Mouse (Mus musculus) midbrain, embryonic 13.5 days (tissue): ENCODE data around the gene Mta3. TPM values are rescaled to one million over a fixed set of nuclear protein-coding genes. Genes with fewer than 3 reads are reported as not detected.

Experiments
- ATAC-seq: fragments of 200-750 bp; cut with Nextera tagmentation; 2 replicates; pipeline ENCODE4 v1.8.0; 2017; ENCODE audit warnings: mild to moderate bottlenecking, moderate TSS enrichment, moderate library complexity
- H3K27ac ChIP-seq: fragments of 300-500 bp; sonication (generic); 2 replicates; pipeline ENCODE4 v1.5.1; 2015; ENCODE audit warnings: inconsistent platforms, mild to moderate bottlenecking, moderate library complexity
- H3K27me3 ChIP-seq: fragments of 300-500 bp; sonication (generic); 2 replicates; pipeline ENCODE4 v1.6.1; 2015; ENCODE audit warnings: mild to moderate bottlenecking, inconsistent platforms
- H3K36me3 ChIP-seq: fragments of 300-500 bp; sonication (generic); 2 replicates; pipeline ENCODE4 v1.6.1; 2015; ENCODE audit warnings: mild to moderate bottlenecking, inconsistent platforms
- H3K4me1 ChIP-seq: fragments of 300-500 bp; sonication (generic); replicated peaks from 2 replicates; pipeline ENCODE4 v1.6.1; 2015; ENCODE audit warnings: inconsistent platforms
- H3K4me2 ChIP-seq: fragments of 300-500 bp; sonication (generic); replicated peaks from 2 replicates; pipeline ENCODE4 v1.6.1; 2015; ENCODE audit warnings: moderate library complexity, mild to moderate bottlenecking, inconsistent platforms
- H3K4me3 ChIP-seq: fragments of 300-500 bp; sonication (generic); replicated peaks from 2 replicates; pipeline ENCODE4 v1.5.1; 2015; ENCODE audit warnings: mild to moderate bottlenecking, inconsistent platforms
- H3K9ac ChIP-seq: fragments of 300-500 bp; sonication (generic); replicated peaks from 2 replicates; pipeline ENCODE4 v1.6.1; 2015; ENCODE audit warnings: mild to moderate bottlenecking, inconsistent platforms
- H3K9me3 ChIP-seq: fragments of 300-500 bp; sonication (generic); 2 replicates; pipeline ENCODE4 v1.6.1; 2016; ENCODE audit warnings: mild to moderate bottlenecking, inconsistent platforms
- WGBS: fragments of 180-500 bp; shearing (Covaris S2); methylation state at CpG from one replicate; pipeline ENCODE4 v1.1.7; 2015; 5-methylcytosine and 5-hydroxymethylcytosine counted together
- polyA plus RNA-seq: library from polyadenylated mRNA; unstranded; fragments of >200 nt; fragmentation: Nextera tagmentation; extraction: Ambion mirVana; gene quantifications from 2 replicates; pipeline ENCODE4 v1.2.1, GENCODE M21; 2015

The Mta3 gene
- polyA plus RNA-seq = 26.6 and 28.4 TPM in 2 replicates

DNA sequence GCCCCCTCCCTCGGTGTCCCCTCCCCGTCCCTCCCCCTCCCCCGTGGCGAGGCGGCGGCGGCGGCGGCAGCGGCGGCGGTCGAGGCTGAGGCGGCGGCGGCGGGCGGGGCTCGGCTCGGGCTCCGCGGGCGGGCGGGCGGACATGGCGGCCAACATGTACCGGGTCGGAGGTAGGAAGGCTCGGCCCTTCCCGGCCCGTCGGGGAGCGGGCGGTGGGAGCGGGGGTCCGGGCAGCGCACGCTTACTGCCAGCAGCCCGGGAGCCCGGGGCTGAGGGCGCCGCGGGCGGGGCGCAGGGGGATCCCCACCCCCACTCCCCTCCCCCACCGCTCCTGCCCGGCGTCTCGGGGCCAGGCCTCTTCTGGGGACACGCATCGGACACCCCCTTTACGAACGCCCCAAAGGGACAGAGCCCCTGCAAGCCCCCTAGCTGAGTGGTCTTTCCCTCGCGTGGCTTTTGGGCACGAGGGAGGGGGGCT lies at the start of gene Mta3:
Gene Mta3 (plus strand): TSS at position 48 of the 478 bp plus-strand sequence.
- Histone ChIP-seq H3K4me1 (peaks cover 24% of the 10 kb centered on the region), H3K9ac (peak within 1 kb of the TSS; percentile 90), H3K9me3 (no peaks in the 10 kb centered on the region), H3K4me2 (peak within 1 kb of the TSS; percentile 91), H3K27me3 (no peaks in the 10 kb centered on the region), H3K4me3 (peak within 1 kb of the TSS; percentile 75), H3K27ac (peak within 1 kb of the TSS; percentile 88), H3K36me3 (no peaks in the 10 kb centered on the region)
- WGBS = 2% methylated on average over 31 of the region's 56 CpGs
- ATAC-seq = peak; percentile 81

DNA sequence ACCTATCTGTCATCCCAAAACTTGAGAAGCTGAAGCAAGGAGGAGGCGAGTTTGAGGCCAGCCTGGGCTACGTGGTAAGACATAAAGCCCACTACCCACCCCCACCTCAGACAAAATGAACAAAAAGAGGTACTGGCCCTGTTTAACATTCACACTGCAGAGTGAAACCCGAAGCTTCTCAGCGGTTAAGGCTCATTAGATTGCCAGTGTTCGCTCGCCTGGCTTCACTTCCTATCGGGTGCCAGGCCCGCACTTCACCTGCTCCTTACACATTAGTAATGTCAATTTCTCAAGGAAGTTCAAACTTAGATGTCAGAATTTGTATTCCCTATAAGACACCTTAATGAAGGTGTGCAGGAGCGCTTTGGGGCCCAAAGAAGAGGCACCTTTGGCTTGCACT lies 48.6 kb upstream of the Mta3 start:
- Histone ChIP-seq H3K27me3 (no peaks in the 10 kb centered on the region), H3K9me3 (no peaks in the 10 kb centered on the region), H3K4me2 (no peak overlapping the region), H3K4me1 (no peaks in the 10 kb centered on the region), H3K4me3 (no peak overlapping the region), H3K36me3 (no peaks in the 10 kb centered on the region), H3K9ac (no peak overlapping the region), H3K27ac (no peak overlapping the region)
- no peak for ATAC-seq
- 82% methylated on average over 9 of the region's 9 CpGs for WGBS

DNA sequence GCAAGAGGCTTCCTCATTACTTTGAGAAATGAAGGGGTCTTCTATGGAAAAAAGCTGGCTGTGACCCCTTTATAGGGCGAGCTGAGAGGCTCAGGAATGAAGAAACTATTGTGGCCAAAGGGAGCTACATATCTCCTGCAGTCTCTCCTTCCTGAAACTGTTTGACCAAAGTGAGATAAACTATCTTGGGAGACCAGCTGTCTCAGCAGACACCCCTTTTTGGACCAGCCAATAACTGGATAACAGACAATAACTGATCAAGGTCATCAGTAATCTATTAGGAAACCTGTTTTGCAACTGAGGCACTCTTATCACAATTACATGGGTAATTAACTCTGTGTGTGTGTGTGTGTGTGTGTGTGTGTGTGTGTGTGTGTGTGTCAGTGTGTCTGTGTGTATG lies 47.0 kb upstream of the Mta3 start:
- WGBS = 79% methylated on average over 1 of the region's 1 CpGs
- Histone ChIP-seq H3K27me3 (no peaks in the 10 kb centered on the region), H3K9me3 (peaks cover 4% of the 10 kb centered on the region; the same call in 1 of the 2 replicates), H3K36me3 (no peaks in the 10 kb centered on the region), H3K4me1 (no peaks in the 10 kb centered on the region), H3K9ac (no peak overlapping the region), H3K27ac (no peak overlapping the region), H3K4me3 (no peak overlapping the region), H3K4me2 (no peak overlapping the region)
- no peak for ATAC-seq

DNA sequence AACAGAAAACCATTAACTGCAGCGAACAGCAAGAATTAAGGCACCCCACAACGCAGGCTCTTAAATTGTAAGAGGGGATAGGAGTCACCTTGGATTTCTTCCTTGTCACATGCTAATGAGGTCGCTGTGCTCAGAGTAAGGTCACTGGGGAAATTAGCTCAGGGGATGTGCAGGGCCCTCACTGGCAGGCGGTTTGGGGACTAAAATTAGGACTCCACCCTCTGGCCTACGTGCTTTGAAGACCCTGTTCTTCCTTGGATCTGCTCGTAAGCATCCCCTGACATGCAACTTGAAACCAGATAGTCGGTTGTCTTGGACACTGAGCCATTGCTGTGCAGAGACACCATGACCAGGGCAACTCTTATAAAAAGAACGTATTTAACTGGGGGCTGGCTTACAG lies 41.2 kb upstream of the Mta3 start:
- no peaks in the 10 kb centered on the region for H3K36me3 ChIP-seq
- no peak overlapping the region for H3K4me3 ChIP-seq
- ATAC-seq = no peak
- WGBS = 46% methylated on average over 8 of the region's 8 CpGs
- no peak overlapping the region for H3K9ac ChIP-seq
- no peaks in the 10 kb centered on the region for H3K27me3 ChIP-seq
- peaks cover 4% of the 10 kb centered on the region; the same call in 1 of the 2 replicates for H3K9me3 ChIP-seq
- no peak overlapping the region for H3K27ac ChIP-seq
- H3K4me1 ChIP-seq = no peaks in the 10 kb centered on the region
- H3K4me2 ChIP-seq = no peak overlapping the region

DNA sequence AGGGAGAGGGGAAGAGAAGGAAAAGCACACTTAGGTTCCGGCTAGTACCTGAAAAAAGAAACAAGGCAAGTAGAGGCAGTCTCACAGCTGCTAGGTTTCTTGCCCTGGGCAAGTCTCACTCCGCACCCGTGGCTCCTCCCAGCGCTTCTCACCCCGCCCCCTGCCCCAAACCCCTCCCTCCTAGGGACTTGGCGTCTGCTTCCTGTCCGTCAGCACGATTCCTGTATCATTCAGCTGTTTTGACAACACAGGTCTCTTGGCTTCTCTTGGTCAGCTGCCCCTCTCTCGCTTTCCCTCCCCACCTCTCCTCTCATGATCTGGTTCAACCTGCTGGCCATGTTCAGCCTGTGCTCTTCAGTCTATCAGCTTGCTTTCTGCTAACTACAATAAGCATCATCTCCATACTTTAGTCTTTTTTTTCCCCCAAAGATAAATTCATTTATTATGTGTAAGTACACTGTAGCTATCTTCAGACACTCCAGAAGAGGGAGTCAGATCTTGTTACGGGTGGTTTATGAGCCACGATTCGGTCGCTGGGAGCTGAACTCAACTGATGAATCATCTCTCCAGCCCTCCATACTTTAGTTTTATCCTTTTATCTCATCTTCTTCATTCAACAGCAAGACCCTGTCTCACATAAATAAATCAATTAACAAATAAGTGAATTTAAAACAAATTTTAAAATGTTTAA lies 39.2 kb upstream of the Mta3 start:
- Histone ChIP-seq H3K9me3 (peaks cover 4% of the 10 kb centered on the region; the same call in 1 of the 2 replicates), H3K4me1 (no peaks in the 10 kb centered on the region), H3K27me3 (no peaks in the 10 kb centered on the region), H3K36me3 (no peaks in the 10 kb centered on the region), H3K27ac (no peak overlapping the region), H3K9ac (no peak overlapping the region), H3K4me2 (no peak overlapping the region), H3K4me3 (no peak overlapping the region)
- 84% methylated on average over 13 of the region's 13 CpGs for whole genome bisulfite sequencing
- no peak for ATAC-seq

DNA sequence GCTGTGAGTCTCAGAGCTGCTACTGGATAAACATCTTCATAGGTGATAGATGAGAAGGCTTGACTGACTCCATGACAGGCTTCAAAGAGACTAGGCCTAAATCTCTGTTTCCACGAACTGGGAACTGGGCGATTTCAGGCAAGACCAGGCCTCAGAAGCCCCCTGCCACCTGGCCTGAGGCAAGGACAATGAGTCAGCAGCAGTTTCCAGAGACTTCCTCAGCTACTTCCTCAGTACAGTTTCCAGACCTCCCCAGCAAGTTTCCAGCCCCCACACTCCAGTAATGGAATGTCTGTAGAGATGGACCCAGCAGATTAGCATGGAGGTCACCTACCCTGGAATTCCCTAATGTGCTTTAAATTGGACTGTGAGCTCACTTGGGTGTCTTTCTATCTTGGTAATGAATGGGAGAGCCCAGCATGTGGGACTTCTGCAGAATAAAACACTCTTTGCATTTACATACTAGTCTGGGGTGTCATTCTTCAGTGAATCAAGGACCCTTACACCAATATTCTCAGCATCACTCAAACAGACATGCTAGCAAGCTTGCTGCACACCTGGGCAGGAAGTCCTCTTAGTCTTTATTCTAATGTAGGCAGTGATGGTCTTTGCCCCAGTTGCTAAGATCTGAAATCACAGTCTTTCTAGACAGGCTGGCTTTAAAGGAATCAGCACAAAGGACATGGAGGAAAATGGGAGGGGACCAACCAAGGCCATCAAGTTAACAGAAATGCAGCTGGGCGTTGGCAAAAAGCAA lies 37.9 kb upstream of the Mta3 start:
- Histone ChIP-seq H3K27me3 (no peaks in the 10 kb centered on the region), H3K4me2 (no peak overlapping the region), H3K4me1 (no peaks in the 10 kb centered on the region), H3K36me3 (no peaks in the 10 kb centered on the region), H3K9me3 (peaks cover 4% of the 10 kb centered on the region; the same call in 1 of the 2 replicates), H3K9ac (no peak overlapping the region), H3K27ac (no peak overlapping the region), H3K4me3 (no peak overlapping the region)
- WGBS = 88% methylated on average over 3 of the region's 3 CpGs
- ATAC-seq = no peak

DNA sequence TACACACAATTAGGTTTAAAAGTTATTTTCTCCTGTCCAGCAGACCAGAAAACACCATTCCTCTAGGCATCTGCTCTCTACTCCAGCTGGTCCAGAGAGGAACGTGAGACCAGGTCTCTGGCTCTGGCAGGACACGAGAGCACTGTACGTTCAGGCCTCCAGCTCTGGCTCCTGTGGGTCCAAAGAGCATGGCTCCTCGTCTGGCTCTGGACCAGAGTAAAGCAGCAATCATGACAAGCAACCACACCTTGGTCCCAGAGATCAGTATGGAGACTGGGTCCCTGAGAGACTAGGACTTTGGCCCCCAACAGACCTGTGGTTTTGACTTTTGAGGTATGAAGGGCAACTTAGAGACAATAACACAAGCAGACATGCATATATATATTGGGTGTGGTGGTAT lies 33.3 kb upstream of the Mta3 start:
- ATAC-seq = no peak
- Histone ChIP-seq H3K4me2 (no peak overlapping the region), H3K9me3 (no peaks in the 10 kb centered on the region), H3K4me3 (no peak overlapping the region), H3K36me3 (no peaks in the 10 kb centered on the region), H3K27ac (no peak overlapping the region), H3K9ac (no peak overlapping the region), H3K4me1 (no peaks in the 10 kb centered on the region), H3K27me3 (no peaks in the 10 kb centered on the region)
- 90% methylated on average over 4 of the region's 4 CpGs for WGBS

DNA sequence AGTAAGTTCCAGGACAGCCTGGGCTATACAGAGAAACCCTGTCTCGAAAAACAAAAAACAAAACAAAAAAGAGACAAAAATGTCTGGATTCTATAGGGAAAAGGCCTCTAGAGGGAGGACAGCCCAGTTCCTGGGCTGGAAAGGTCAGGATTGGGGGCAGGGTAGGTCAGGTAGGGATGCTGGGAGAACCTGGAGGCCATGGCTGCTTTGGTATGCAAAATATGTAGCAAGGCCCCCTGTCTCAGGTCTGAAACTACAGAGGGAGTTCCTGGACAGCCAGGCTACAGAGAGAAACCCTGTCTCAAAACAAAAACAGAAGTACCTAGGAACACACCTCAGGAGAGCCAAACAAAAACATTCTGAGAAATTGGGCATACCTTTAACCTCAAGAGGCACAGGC lies 28.6 kb upstream of the Mta3 start:
- no peak overlapping the region for H3K9ac ChIP-seq
- H3K27me3 ChIP-seq = no peaks in the 10 kb centered on the region
- H3K27ac ChIP-seq = no peak overlapping the region
- ATAC-seq = no peak
- no peaks in the 10 kb centered on the region for H3K36me3 ChIP-seq
- WGBS = 77% methylated on average over 1 of the region's 1 CpGs
- H3K9me3 ChIP-seq = no peaks in the 10 kb centered on the region
- H3K4me1 ChIP-seq = no peaks in the 10 kb centered on the region
- no peak overlapping the region for H3K4me3 ChIP-seq
- H3K4me2 ChIP-seq = no peak overlapping the region

DNA sequence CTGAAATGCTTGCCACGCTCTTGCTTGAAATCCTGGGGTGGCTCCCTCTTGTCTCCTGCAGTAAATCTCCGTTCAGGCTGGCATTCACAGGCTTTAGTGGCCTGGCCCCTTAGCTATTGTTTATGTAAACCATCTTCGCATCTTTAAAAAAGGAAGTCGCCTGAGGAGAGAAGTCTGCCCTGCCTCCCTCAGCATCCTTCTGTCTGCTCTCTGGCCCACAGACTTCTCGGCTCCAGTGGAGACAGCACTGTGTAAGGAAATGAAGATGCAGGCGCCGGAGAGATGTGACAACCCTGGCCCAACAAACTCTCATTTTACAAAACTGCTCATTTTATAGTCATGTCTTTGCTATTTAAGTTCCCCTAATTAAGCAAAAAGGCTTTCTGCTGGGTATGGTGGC lies 24.0 kb upstream of the Mta3 start:
- ATAC-seq = no peak
- 55% methylated on average over 7 of the region's 7 CpGs for WGBS

DNA sequence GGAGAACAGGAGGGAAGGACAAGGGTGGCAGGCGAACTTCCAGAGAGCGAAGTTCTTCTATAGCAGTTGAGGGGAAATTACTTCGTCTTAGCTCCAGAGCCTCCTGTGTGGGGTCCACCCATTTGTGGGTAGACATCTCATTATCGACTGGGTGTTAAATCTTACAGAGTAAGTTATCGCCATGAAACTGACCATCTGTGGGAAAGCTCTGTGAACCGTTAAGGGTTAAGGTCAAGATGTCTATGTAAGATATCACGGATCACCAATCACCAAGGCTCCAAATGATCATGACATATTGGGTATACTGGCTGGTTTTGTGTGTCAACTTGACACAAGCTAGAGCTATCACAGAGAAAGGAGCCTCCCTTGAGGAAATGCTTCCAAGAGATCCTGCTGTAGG lies 21.5 kb upstream of the Mta3 start:
- no peak for ATAC-seq
- 84% methylated on average over 7 of the region's 7 CpGs for WGBS
- H3K4me1 ChIP-seq = no peaks in the 10 kb centered on the region

More for the DNA sequence above, 24.0 kb upstream of the Mta3 start:
- H3K4me1 ChIP-seq = no peaks in the 10 kb centered on the region
- no peaks in the 10 kb centered on the region for H3K9me3 ChIP-seq
- H3K4me3 ChIP-seq = no peak overlapping the region
- no peaks in the 10 kb centered on the region for H3K36me3 ChIP-seq
- H3K27me3 ChIP-seq = no peaks in the 10 kb centered on the region
- H3K27ac ChIP-seq = no peak overlapping the region
- H3K4me2 ChIP-seq = no peak overlapping the region
- H3K9ac ChIP-seq = no peak overlapping the region

DNA sequence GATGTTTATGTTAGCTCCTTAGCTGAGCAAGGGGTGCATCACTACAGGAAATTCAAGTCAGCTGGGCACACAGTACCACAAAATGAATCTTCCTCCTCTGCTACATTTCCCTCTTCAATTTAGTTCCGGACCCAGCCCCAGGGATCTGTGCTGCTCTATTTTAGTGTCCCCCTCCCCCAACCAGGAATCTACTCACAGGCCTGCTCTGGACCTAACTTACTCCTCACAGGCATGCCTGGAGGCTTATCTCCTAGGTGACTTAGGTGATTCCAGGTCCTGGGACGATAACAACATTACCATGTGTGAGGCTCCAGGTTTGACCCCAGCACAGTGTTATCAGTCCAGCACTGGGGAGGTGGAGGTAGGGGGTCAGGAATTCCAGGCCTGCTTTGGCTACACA lies 15.5 kb upstream of the Mta3 start:
- H3K4me2 ChIP-seq = no peak overlapping the region
- no peaks in the 10 kb centered on the region for H3K9me3 ChIP-seq
- H3K4me1 ChIP-seq = no peaks in the 10 kb centered on the region
- H3K27ac ChIP-seq = no peak overlapping the region
- H3K9ac ChIP-seq = no peak overlapping the region
- ATAC-seq = no peak
- WGBS = 64% methylated on average over 2 of the region's 2 CpGs
- H3K27me3 ChIP-seq = no peaks in the 10 kb centered on the region
- no peak overlapping the region for H3K4me3 ChIP-seq
- H3K36me3 ChIP-seq = no peaks in the 10 kb centered on the region

More for the DNA sequence above, 21.5 kb upstream of the Mta3 start:
- H3K4me2 ChIP-seq = no peak overlapping the region
- H3K9ac ChIP-seq = no peak overlapping the region
- no peak overlapping the region for H3K4me3 ChIP-seq
- H3K27me3 ChIP-seq = no peaks in the 10 kb centered on the region
- no peaks in the 10 kb centered on the region for H3K9me3 ChIP-seq
- H3K27ac ChIP-seq = no peak overlapping the region
- no peaks in the 10 kb centered on the region for H3K36me3 ChIP-seq

DNA sequence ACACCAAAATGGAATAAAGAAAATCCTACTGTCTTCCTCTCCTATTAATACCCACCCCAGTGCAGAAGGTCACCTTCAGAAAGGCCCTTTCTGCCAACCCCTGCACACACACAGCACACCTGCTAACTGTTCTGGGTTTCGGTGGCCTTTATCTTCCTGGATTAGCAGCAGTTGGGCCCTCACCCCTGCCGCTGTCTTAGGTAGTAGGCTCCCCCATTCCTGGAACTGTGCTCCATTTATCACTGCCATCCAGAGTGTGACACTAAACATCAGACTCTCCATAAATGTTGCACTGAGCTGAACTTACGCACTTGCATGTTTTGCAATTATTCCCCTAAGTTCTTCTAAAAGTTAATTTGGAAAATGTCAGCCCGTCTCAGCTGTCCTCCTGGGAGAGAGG lies 14.6 kb upstream of the Mta3 start:
- H3K27ac ChIP-seq = no peak overlapping the region
- H3K27me3 ChIP-seq = no peaks in the 10 kb centered on the region
- ATAC-seq = no peak
- no peak overlapping the region for H3K9ac ChIP-seq
- no peaks in the 10 kb centered on the region for H3K36me3 ChIP-seq
- no peak overlapping the region for H3K4me2 ChIP-seq
- H3K4me1 ChIP-seq = no peaks in the 10 kb centered on the region
- WGBS = 78% methylated on average over 4 of the region's 4 CpGs
- H3K9me3 ChIP-seq = no peaks in the 10 kb centered on the region
- H3K4me3 ChIP-seq = no peak overlapping the region
